Mouse (Mus musculus) ovary, postnatal 14 days (tissue): ENCODE data around the gene Tfr2.

Experiments used
- DNase-seq: peaks from one replicate; pipeline ENCODE4 v3.0.0; 2022; ENCODE audit warnings: low spot score

Gene Tfr2

DNA sequence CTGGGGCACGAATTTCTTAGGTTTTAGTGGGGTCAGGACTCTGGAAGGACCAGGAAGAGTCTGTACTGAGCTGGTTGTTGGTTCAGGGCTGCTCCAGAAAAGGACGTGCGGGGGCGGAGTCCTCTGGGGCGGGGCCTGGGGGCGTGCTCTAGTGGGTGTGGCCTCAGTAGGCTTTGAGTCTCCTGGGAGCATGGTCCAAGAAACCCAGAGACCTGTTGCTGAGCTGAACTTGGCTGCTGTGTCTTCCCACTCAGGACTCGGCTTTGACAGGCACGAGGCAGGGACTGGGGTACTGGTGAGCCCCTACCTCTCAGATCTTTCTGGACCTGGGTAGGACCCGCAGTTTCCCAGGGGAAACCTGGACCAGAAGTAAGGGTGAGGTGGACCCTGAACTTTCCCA is at the start of gene Tfr2:
TSS of gene Tfr2 (plus strand) at position 176 of the 400 bp plus-strand sequence.
- DNase-seq = peak; percentile 36

DNA sequence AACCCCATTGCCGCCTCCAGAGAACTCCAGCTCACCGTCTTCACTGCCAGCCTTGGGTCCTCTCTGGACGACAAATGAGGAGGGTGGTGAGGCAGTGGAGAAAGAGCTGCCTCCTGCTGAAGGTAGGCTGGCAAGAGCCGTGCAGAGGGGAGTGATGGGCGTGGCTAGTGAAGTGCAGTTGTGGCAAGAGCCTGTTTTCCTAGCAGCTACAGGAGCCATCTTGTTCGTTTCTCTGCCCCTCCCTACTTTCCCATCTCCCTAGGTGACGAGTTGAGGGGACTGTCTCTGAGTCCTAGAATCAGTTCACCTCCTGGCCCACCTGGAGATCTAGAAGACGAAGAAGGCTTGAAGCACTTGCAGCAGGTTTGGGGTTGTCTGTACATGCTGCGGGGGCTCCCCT is 47.8 kb upstream of the Tfr2 start:
- DNase-seq = no peak

DNA sequence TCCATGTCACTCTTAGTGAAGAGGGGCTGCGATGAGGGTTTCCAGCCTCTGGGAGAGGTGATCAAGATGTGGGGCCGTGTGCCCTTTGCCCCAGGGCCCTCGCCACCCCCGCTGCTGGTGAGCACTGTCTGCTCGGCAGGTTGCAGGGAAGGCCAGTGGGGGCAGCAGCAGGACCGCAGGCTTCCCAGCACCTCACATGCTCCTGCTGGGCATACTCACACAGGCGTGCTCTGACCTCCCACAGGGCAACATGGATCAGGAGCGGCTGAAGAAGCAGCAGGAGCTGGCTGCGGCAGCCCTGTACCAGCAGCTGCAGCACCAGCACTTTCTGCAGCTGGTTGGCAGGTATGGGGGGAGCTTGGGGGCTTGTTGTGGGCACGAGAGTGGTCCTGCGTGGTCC is 46.9 kb upstream of the Tfr2 start:
- no peak for DNase-seq

DNA sequence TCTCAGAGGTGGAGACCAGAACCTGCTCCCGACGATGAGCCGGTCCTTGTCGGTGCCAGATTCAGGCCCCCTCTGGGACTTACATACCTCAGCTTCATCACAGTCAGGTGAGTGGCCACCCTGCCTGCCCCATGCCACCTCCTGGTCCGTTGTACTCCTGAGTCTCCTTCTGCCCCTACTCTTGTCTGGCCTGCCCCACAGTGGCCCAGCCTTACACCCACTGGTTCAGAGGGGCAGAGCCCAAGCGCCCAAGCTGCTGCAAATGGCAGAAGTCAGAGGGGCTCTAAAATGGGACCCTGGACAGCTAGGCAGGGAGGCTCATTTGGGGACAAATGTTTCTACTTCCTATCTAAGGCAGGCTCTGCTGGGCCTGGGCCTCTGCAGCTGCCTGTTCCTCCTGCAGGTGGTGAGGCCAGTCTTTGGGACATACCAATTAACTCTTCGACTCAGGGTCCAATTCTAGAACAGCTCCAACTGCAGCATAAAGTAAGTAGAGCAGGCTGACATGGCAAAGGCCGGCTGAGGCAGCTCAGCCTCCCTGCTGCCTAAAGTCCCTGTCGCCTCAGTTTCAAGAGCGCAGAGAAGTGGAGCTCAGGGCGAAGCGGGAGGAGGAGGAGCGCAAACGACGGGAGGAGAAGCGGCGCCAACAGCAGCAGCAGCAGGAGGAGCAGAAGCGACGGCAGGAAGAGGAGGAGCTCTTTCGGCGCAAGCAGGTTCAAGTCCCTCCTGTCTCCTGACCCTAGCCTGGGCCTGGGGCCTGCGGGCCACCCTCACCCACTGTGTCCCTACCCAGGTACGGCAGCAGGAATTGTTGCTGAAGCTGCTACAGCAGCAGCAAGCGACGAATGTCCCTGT is 46.0 kb upstream of the Tfr2 start:
- no peak for DNase-seq

DNA sequence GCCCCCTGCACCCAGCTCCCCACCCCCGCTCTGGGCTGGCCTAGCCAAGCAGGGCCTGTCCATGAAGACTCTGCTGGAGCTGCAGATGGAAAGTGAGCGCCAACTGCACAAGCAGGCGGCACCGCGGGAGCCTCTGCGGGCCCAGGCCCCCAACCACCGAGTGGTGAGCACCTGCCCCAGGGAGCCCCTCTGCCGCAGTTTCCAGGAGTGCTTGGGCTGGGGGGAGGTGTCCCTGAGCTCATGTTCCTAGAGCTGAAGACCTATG is 45.5 kb upstream of the Tfr2 start:
- DNase-seq = no peak

DNA sequence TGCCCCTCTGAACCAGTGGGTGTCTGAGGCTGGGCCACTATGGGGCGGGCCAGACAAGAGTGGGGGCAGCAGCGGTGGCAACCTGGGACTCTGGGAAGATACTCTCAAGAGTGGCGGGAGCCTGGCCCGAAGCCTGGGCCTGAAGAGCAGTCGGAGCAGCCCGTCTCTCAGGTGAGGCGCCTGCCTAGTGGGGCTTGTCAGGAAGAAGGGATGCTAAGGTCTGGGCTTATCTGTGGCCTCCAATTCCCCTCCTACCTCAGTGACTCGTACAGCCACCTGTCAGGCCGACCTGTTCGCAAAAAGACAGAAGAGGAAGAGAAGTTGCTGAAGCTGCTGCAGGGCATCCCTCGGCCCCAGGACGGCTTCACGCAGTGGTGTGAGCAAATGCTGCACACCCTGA is 45.0 kb upstream of the Tfr2 start:
- no peak for DNase-seq

DNA sequence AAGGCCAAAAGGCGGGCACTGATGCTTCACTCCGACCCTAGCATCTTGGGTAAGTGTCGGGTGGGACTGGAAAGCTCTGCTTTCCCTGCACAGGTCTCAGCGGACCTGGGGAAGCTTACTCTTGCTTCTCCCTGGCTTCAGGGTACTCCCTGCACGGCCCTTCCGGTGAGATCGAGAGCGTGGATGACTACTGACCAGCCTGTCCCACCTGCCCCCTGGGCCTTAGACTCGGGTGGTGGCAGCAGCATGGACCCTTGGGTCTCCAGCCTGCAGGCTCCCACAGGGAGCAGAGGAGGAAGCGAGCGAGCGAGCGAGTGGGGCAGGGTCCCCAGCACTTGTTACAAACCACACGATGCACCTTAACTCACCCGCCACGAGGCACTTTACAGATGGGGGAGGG is 44.1 kb upstream of the Tfr2 start:
- DNase-seq = no peak

DNA sequence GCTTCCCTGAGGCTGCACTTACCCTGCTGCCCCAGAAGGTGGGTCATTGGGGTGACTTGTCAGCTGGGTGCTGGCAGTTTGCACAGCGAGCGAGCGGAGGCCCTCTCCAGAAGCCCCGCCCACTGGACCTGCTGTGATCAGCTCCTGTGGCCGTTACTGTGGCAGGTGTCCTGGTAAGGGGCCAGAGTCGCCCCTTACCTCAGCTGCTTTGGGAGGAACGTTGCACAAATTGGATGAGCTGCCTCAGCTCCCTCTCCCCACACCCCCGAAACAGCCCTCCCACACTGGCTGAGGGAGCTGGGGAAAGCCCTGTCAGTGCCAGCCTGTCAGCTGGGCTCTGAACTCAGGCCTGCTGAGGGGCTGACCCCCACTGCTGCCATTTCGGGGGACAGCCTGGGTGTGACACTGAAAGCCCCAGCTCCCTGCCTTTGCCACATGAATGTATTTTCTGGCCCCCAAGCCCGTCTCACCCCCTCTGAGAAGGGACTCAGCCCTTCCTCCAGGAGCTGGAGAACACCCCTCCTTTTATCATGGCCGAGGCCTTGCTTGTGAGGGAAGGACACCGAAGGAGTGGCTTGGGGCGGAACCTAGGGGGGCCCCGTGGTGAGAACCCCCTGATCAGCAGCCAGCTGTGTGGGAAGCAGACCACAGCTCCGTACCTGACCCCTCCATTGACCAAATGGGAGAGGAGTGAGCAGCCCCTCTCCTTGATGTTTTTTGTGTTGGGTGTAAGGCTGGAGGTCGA is 43.3 kb upstream of the Tfr2 start:
- no peak for DNase-seq

DNA sequence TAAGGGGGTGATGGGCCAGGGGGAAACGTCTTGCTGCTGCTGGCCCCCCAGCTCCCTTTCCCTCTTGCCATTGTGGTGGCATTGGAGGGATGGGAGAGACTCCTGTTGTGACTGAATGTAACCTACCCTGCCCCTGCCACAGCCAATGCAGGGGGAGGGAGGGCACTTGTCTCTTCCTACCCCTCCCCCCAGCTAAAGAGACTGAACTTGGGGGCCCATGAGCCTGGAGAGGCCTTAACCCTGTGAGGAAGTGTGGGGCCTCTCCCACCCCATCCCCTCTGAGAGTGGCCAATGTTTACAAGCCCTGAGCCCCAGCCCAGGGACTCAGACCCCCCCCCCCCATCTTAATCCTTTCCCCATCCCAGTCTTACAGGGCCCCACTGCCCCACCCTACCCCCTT is 42.2 kb upstream of the Tfr2 start:
- no peak for DNase-seq

DNA sequence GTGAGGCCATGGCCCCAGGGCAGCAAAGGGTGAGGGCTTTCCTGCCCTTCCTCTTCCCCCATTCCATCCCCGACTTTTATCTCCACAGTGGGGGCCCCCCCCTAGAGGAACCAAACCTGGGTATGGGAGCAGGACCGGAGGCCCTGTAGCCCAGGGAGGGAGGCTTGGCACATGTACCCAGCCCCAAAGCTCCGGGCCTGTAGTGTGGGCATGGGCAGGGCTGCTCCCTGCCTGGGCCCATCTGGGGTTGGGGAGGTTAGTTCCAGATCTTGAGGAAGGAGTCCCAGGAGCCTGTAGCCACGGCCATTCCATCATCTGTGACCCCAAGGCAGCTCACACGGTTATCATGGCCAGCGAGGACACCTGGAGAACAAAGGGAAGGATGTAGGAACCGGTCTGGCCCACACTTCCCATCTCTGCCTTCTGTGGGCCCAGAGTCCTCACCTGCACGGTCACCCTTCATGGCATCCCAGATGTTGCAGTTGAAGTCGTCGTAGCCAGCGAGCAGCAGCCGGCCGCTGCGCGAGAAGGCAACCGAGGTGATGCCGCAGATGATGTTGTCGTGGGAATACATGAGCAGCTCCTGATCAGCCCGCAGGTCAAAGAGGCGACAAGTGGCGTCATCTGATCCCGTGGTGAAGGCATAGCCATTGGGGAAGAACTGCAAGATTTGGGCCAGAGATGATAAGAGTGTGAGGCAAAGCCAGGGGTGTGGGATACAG is 41.2 kb upstream of the Tfr2 start:
- no peak for DNase-seq

DNA sequence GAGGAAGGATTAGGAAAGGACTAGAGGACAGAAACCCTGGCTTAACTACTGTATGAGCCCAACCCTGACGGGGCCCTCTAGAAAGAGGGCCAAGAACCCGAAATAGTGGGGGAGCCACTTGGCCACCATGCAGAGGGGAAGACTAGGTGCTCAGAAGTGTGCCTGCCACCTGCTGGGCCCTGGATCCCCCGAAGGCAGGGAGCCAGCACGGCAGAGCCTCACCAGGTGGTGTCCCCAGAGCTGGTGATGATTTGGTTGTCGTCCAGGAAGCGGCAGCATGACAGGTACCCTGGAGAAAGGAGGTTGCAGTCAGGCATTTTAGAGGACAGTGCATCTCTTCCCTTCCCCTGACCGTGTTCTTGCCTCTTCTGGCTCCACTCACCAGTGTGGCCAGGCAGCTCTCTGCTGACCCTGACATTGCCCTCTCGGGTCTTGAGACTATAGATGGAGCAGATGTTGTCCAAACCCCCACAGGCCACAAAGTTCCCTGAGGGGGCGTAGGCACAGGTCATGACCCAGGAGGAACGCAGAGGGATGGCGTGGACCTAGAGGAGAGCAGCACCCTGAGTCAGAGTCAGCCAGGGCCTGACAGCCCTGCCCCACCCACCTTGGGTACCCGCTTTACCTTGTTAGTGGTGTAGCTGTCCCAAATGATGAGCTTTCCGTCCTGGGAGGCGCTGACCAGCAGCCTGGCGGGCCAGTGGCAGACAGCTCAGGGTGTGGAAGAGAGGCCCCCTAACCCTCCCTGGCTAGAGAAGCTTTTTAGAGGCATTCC is 40.2 kb upstream of the Tfr2 start:
- DNase-seq = no peak

DNA sequence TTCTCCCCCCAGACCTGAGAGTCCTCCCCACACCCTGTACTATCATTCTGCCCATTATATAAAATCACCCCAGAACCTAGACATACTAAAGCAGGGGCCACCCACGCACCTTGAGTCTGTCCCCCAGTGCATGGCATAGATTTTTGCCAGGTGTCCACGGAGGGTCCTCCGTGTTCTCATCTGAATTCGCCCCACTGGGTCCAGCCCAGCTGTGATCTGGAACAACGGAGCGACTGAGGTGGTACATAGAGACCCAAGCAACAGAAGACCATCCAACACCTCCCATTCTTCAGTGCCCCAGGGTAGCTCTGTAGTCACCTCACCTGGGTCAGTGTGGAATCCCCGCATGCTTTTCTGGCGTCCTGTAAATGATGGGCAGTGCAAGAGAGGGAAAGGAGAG is 39.6 kb upstream of the Tfr2 start:
- DNase-seq = no peak

DNA sequence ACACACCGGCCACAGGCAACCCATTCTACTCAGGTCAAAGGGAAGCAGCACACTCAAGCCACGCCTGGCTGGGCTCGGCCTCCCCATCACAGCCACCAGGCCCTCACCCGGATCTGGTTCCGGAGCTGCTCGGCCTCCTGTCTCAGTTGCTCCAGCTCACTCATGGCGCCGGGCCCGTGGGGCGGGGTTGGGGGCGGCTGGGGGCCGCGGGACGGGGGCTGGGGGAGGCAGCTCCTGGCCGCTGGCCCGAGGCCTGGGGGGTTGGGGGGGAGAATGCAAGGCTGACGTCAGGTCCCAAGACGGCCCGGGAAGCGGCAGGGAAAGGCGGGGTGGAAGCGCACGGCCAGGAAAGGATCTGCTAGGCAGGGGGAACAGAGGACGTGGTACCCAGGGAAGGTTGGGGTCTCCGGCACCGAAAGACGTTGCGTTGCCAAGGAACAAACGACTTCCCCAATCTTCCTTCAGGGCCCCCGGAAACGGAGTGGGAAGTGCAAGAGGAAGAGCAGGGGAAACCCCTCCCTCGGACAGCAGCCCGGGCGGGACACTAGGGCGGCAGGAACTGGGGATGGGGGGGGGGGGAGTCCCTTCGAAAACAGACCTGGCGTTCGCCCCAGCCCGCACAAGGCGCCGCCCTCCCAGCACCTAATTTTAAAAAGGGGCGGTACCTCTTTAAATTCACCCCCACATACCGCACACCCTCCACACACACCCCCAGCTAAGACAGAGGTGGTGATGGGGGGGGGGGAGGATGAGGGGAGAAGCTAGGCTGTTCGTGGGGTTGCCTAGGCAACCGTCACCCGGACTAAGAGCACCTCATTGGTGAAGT is 38.8 kb upstream of the Tfr2 start:
- peak; percentile 61 for DNase-seq

DNA sequence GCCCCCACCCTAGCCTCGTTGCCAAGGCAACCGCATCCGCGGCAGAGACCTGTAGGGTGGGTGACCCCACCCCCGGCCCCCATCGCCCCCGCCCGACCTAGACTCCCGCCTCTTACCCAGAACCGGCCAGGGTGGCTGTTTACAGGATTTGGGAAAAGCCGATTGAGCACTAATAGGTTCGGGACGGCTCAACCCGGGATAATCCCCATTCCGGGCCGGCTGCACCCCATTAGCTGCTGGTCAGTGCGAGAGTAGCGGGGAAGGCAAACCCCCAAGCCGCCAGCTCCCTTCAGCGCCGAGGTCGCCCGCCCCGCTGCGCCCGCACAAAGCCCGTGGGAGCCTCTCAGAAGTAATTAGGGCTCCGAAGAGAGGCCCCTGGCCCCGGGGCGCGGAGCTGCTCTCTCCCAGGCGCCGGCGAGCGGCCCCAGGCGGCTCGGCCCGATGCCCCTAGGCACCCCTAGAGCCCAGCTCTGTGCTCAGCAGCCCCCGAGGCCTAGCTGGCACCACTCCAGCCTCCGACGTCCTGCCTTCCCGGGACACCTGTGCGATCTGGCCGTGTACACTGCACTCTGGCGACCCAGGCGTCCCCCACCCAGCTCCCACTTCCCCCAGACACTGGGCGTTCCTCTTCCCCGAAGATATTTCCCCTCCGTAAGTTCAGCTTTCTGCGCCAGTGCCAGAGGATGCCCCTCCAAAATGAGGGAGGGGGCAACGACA is 38.1 kb upstream of the Tfr2 start:
- no peak for DNase-seq

DNA sequence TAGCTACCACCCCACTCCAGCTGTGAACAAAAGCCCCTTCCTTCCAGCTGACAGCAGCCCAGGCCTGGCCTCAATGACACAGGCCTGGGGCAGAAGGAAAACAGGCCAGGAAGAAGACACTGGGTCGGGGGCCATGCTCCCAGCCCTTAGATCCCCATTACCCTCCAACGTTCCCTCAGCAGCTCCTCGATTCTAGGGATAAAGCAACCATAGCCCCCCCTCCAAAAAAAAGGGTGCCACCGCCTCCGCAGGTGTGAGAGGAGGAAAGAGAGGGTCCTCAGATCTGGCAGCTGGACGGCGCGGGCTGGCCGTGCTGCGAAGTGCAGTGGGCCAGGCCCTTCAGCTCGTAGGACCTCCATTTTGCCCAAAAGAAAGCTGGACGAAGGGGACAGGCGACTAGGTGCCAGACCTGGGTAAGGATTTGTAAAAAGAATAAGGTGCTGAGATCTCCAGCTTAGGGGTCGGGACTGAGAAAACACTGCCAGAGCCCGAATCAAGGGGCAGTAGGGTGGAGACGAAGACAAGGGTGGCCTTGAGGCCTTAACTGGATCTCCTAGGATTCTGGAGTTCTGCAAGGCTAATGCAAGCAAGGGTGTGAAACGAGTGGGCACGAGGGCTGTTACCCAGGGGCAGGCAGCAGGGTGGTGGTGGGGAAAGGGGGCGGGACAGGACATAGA is 37.4 kb upstream of the Tfr2 start:
- DNase-seq = no peak

DNA sequence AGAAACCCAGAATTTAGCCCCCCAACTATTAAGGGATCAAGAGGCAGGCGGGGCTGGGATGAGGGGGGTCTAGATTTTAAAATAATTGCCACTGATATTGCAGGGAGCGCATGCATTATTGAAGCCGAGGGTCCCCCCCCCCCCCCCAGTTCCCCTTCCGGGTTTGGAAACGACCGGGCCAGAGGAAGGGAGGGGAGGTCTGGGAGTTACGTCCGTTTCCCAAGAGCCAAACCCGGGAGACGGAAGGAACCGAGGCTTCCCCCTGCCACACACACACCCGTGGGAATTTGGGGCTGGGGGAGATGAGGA is 36.9 kb upstream of the Tfr2 start:
- no peak for DNase-seq

DNA sequence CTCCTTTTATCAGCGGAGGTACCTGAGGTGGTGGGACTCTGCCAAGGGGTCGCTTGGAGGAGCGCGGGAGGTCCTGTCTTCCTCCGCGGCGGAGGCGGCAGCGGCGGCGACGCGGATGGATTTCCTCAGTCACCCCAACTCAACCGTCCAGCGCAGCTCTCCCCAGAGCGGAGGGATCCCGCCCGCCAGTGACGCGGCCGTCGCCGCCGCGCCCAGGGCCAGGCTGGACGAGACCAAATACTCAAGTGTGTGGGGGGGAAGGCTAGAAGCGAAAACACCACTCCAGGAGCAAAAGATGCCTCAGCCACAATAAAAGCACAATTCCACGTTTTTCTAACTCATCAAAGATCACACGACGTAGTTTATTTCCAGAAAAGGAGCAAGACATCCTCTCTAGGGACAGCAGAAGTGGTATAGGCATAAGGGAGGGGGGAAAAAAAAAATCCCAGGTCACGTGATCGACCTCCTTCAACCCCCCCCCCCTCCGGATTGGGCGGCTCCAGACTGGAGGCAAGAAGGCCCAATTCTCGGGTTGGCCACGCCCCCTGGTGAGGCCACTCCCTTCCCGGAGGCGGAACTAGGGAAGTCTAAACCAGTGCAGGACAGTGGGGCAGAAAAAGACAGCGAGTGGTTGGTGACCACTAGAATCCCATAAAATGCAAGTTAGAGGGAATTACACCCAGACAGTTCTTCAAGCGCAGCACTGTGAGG is 36.4 kb upstream of the Tfr2 start, which contains the start of the genes Epo and Gnb2:
TSS of gene Epo (minus strand) at position 126 of the 711 bp plus-strand sequence.
TSS of gene Gnb2 (minus strand) at position 394 of the 711 bp plus-strand sequence.
- DNase-seq = peak; percentile 94

DNA sequence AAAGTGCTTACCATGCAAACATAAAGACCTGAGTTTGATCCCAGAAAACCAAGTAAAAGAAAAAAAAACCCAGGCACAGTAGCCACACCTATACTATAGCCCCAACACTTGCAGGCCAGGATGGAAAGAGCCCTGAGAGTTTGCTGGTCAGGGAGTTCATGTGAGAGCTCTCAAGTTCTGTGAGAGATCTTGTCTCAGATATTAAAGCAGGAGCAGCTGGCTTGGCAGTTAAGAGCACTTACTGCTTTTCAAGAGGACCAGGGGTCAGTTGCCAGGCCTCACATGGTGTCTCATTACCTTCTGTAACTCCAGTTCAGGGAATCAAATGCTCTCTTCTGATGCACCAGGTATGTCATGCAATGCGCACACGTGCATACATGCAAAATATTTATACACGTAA is 34.9 kb upstream of the Tfr2 start:
- no peak for DNase-seq

DNA sequence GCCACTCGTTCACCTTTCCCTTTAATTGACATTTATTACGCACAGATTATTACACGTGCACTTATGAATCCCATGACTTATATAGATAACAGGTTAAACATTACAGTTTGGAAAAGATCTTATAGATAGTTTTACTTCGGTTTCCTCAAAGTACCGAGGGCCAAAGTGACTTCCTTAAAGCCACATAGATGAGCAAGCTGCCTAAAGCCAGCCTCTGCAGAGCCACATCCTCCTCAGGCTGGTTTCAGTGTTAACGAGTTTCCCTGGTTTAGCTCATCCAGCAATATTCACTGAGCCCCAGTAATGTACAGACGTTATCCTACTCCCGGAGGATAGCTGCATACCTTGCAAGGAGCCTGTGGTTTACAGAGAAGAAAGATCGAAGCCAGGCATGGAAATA is 34.3 kb upstream of the Tfr2 start:
- no peak for DNase-seq

DNA sequence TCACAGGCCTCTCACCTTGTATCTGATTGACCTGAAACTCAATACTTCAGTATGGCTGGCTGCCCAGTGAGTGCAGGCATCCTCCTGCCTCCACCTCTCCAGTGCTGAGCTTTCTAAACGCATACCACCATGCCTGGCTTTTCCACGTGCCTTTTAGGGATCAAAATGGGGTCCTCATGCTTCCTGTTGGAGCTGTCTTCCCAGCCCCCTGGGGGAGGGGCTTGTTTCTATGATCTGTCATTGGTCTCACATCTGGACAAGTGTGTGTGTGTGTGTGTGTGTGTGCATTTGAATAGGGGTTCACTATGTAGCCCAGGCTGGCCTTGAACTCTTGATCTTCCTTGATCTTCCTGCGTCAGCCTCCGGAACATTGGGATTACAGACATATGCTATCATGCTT is 32.2 kb upstream of the Tfr2 start:
- no peak for DNase-seq
